Mouse (Mus musculus) myocyte (in vitro differentiated cells): ENCODE measurements at regions not wholly inside any gene's neighbourhood (a gene's known extent, or its start where the extent isn't known, plus 50 kb on each side); places are given as distances from the start of the nearest gene placed in this dataset.

Experiments used
- H3K27me3 ChIP-seq: one replicate; pipeline ENCODE4 v1.6.1; 2011; ENCODE audit not compliant: control insufficient read depth, insufficient read depth, insufficient read length
- H3K36me3 ChIP-seq: one replicate; pipeline ENCODE4 v1.6.1; 2011; ENCODE audit not compliant: control insufficient read depth, insufficient read depth
- H3K4me2 ChIP-seq: one replicate; pipeline ENCODE4 v1.6.1; 2011; ENCODE audit warnings: low read depth, control low read depth
- H3K4me3 ChIP-seq: one replicate; pipeline ENCODE4 v1.5.1; 2011; ENCODE audit warnings: mild to moderate bottlenecking, control low read depth, moderate library complexity
- H3K79me2 ChIP-seq: one replicate; pipeline ENCODE4 v1.6.1; 2011; ENCODE audit not compliant: control insufficient read depth, insufficient read depth
- H3ac ChIP-seq: one replicate; pipeline ENCODE4 v1.6.1; 2011; ENCODE audit not compliant: control insufficient read depth, insufficient read length
- CEBPB ChIP-seq: IDR thresholded peaks from 2 replicates; pipeline ENCODE4 v1.6.1; 2011; ENCODE audit warnings: mild to moderate bottlenecking, moderate library complexity; ENCODE audit not compliant: poor library complexity, insufficient read depth, severe bottlenecking
- E2F4 ChIP-seq: IDR thresholded peaks from one replicate; pipeline ENCODE4 v1.6.1; 2011; ENCODE audit warnings: mild to moderate bottlenecking, control low read depth, moderate library complexity; ENCODE audit not compliant: insufficient read depth
- MAX ChIP-seq: IDR thresholded peaks from one replicate; pipeline ENCODE4 v1.6.1; 2011; ENCODE audit warnings: low read depth, mild to moderate bottlenecking, control low read depth
- MYOD1 ChIP-seq, 3 experiments: IDR thresholded peaks; one replicate each; pipeline ENCODE4 v1.6.1; 2011; ENCODE audit warnings: control low read depth in 2 of 3, low read depth in 2 of 3, mild to moderate bottlenecking in 2 of 3, moderate library complexity in 1 of 3; ENCODE audit not compliant: insufficient read length in 2 of 3, control insufficient read depth in 1 of 3
- MYOG ChIP-seq, 3 experiments: IDR thresholded peaks; one replicate each; pipeline ENCODE4 v1.6.1; 2011; ENCODE audit warnings: control low read depth in 2 of 3, low read depth in 2 of 3, mild to moderate bottlenecking in 2 of 3; ENCODE audit not compliant: insufficient read length in 2 of 3, control insufficient read depth in 1 of 3, insufficient read depth in 1 of 3
- POLR2A ChIP-seq: IDR thresholded peaks from one replicate; pipeline ENCODE4 v1.6.1; 2011; ENCODE audit warnings: low read depth, mild to moderate bottlenecking, control low read depth, moderate library complexity; ENCODE audit not compliant: insufficient read length
- POLR2AphosphoS2 ChIP-seq: IDR thresholded peaks from one replicate; pipeline ENCODE4 v1.6.1; 2011; ENCODE audit warnings: low read depth, control low read depth; ENCODE audit not compliant: insufficient read length
- REST ChIP-seq: IDR thresholded peaks from one replicate; pipeline ENCODE4 v1.6.1; 2011; ENCODE audit warnings: mild to moderate bottlenecking, control low read depth, moderate library complexity; ENCODE audit not compliant: insufficient read depth, insufficient read length
- SRF ChIP-seq: IDR thresholded peaks from one replicate; pipeline ENCODE4 v1.6.1; 2011; ENCODE audit warnings: low read depth; ENCODE audit not compliant: control insufficient read depth, insufficient read length
- TCF12 ChIP-seq: IDR thresholded peaks from one replicate; pipeline ENCODE4 v1.6.1; 2011; ENCODE audit warnings: mild to moderate bottlenecking, control low read depth; ENCODE audit not compliant: poor library complexity, insufficient read depth, severe bottlenecking
- TCF3 ChIP-seq: IDR thresholded peaks from one replicate; pipeline ENCODE4 v1.6.1; 2011; ENCODE audit warnings: low read depth, control low read depth; ENCODE audit not compliant: insufficient read length
- USF1 ChIP-seq: IDR thresholded peaks from one replicate; pipeline ENCODE4 v1.6.1; 2011; ENCODE audit warnings: low read depth, mild to moderate bottlenecking, control low read depth, moderate library complexity

- H3ac ChIP-seq = no peak overlapping the region
- no peaks in the 10 kb centered on the region for H3K36me3 ChIP-seq
- peaks cover 6% of the 10 kb centered on the region for H3K27me3 ChIP-seq
- no peak overlapping the region for H3K4me3 ChIP-seq
- no peak for TF ChIP-seq MAX
- TF ChIP-seq POLR2AphosphoS2 = no peak
- TF ChIP-seq POLR2A = no peak
- no peak for TF ChIP-seq E2F4
- no peak for TF ChIP-seq SRF
- TF ChIP-seq REST = no peak
- TF ChIP-seq CEBPB = no peak
- TF ChIP-seq TCF3 = no peak
- TF ChIP-seq USF1 = no peak
- TF ChIP-seq MYOG (IDR thresholded peaks at IDR 0.05; ENCODE audit: control insufficient read depth in 1 of 3, insufficient read depth in 1 of 3, insufficient read length in 2 of 3, low read depth in 2 of 3) = no peak
- TF ChIP-seq TCF12 = no peak
- no peak for TF ChIP-seq MYOD1 (IDR thresholded peaks at IDR 0.05; ENCODE audit: control insufficient read depth in 1 of 3, insufficient read length in 2 of 3, low read depth in 2 of 3)
- H3K4me2 ChIP-seq = no peak overlapping the region
- no peaks in the 10 kb centered on the region for H3K79me2 ChIP-seq
Observed at GRCm38 (mm10) chr5:120288036-120288684, 143.3 kb upstream of the Lhx5 start.

- Histone ChIP-seq H3K4me2 (no peak overlapping the region), H3K36me3 (no peaks in the 10 kb centered on the region), H3ac (no peak overlapping the region), H3K27me3 (peaks cover 10% of the 10 kb centered on the region), H3K4me3 (no peak overlapping the region), H3K79me2 (no peaks in the 10 kb centered on the region)
- TF ChIP-seq MAX = no peak
- no peak for TF ChIP-seq E2F4
- TF ChIP-seq MYOD1 (IDR thresholded peaks at IDR 0.05; ENCODE audit: control insufficient read depth in 1 of 3, insufficient read length in 2 of 3, low read depth in 2 of 3) = no peak
- no peak for TF ChIP-seq MYOG (IDR thresholded peaks at IDR 0.05; ENCODE audit: control insufficient read depth in 1 of 3, insufficient read depth in 1 of 3, insufficient read length in 2 of 3, low read depth in 2 of 3)
- TF ChIP-seq TCF12 = no peak
- no peak for TF ChIP-seq SRF
- TF ChIP-seq POLR2A = no peak
- no peak for TF ChIP-seq USF1
- TF ChIP-seq TCF3 = no peak
- TF ChIP-seq REST = no peak
- no peak for TF ChIP-seq POLR2AphosphoS2
- no peak for TF ChIP-seq CEBPB
Observed at GRCm38 (mm10) chr5:120294526-120295078, 136.9 kb upstream of the Lhx5 start.

DNA sequence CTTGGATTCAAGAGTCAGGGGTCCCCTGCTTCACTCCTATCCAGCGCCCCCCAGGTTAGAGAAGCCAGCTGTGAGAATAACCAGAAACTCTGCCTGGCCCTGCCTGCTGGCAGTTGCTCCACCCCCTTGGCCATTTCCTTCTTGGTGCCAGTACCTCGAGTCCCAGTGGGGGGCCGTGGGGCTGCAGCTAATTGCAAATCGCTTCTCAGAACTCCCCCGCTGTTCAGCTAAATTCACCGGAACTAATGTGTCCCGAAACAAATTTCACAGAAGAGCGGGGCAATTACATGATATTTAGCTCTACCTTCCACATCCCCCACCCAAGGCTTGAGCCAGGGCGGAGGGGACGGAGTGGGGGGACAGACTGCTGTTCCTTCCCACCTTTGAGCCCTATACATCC lies 134.3 kb upstream of the Lhx5 start:
- Histone ChIP-seq H3K27me3 (peaks cover 23% of the 10 kb centered on the region), H3K79me2 (no peaks in the 10 kb centered on the region), H3K4me3 (no peak overlapping the region), H3K36me3 (no peaks in the 10 kb centered on the region), H3ac (no peak overlapping the region), H3K4me2 (no peak overlapping the region)
- TF ChIP-seq POLR2A = no peak
- TF ChIP-seq MAX = no peak
- no peak for TF ChIP-seq POLR2AphosphoS2

GRCm38 (mm10) chr5:120297665-120298282 lies 133.7 kb upstream of the Lhx5 start:
- H3K27me3 ChIP-seq = peaks cover 28% of the 10 kb centered on the region
- no peaks in the 10 kb centered on the region for H3K79me2 ChIP-seq
- no peak overlapping the region for H3K4me2 ChIP-seq

GRCm38 (mm10) chr5:120301672-120302071 lies 129.8 kb upstream of the Lhx5 start:
- H3K79me2 ChIP-seq = no peaks in the 10 kb centered on the region
- TF ChIP-seq TCF12 = no peak
- H3K27me3 ChIP-seq = peaks cover 36% of the 10 kb centered on the region
- H3ac ChIP-seq = no peak overlapping the region
- H3K4me3 ChIP-seq = no peak overlapping the region
- no peak overlapping the region for H3K4me2 ChIP-seq
- no peaks in the 10 kb centered on the region for H3K36me3 ChIP-seq

More at GRCm38 (mm10) chr5:120297665-120298282, 133.7 kb upstream of the Lhx5 start:
- TF ChIP-seq CEBPB (no peak), POLR2A (no peak)
- Histone ChIP-seq H3K36me3 (no peaks in the 10 kb centered on the region), H3K4me3 (no peak overlapping the region), H3ac (no peak overlapping the region)
